Mouse (Mus musculus): ENCODE results near the gene Kirrel.

- TF ChIP-seq CTCF (IDR thresholded peaks at IDR 0.05; ENCODE audit: low read depth) (no peak), EP300 (IDR thresholded peaks at IDR 0.05; ENCODE audit: low read depth) (no peak)
Observed at GRCm38 (mm10) chr3:87072612-87073515, 101.7 kb downstream of the Kirrel start.
